Mouse (Mus musculus): ENCODE data around the gene Taf6l.

DNA sequence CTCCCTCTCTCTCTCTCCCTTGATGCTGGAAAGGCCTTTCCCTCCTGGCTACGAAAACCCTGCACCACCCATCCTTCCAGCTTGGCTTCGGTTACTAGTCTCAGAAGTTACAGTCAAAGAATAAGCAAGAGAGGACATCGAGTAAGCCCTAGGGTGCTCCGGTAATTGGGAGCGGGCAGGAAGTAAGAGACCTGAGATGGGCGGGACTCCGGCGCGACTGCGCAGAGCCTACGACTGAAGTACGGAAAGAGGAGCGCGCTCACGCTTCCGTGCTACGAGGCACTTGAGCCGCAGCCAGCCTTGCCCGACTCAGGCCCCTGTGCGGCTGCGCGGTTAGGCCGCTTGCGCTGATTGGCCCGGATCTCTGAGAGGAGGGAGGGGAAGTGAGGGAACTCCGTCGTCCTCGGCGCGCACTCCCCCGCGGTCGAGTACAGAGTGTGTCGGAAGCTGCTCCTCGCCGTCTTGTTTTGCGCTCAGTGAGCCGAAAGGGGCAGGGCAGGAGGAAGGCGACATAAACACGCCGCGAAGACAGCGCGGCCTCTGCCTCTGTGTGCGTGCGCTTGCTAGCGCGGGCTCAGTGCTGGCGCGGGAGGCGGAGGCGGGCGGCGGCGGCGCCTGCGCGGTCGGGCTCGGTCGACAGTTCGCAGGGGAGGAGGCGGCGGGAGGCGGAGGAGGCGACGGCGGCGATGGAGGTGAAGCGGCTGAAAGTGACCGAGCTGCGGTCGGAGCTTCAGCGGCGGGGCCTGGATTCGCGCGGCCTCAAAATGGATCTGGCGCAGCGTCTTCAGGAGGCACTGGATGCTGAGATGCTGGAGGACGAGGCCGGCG lies 33.6 kb upstream of the Taf6l start, which contains the start of gene Hnrnpul2:
- TF ChIP-seq CTCF (conservative IDR thresholded peaks at IDR 0.05; ENCODE audit: insufficient read depth, insufficient read length, low read depth, low read length) (no peak), POLR2A (IDR thresholded peaks at IDR 0.05; ENCODE audit: low read depth, low read length) (peak; percentile 93)

Data from kidney, adult 2 months (tissue).